Mouse (Mus musculus) testis, adult 10 weeks (tissue): ENCODE results near the gene Vat1. TPM values are rescaled to one million over a fixed set of nuclear protein-coding genes. Genes with fewer than 3 reads are reported as not detected.

Source experiments
- polyA plus RNA-seq: library from polyadenylated mRNA; stranded (reverse); fragments of 350-450 nt; fragmentation: Illumina TruSeq; extraction: RNeasy Lipid Tissue Mini Kit (QIAGEN cat#74804); gene quantifications from one replicate; pipeline ENCODE4 v1.2.3, GENCODE M21; 2014; ENCODE audit warnings: low read depth, low replicate concordance

Vat1 gene
- polyA plus RNA-seq: 2.6 TPM

GRCm38 (mm10) chr11:101465869-101466551 is at the start of gene Vat1:
TSS of gene Vat1 (minus strand) at chr11:101466230.

GRCm38 (mm10) chr11:101464211-101465100 is 1.6 kb downstream of the Vat1 start, which contains the start of gene Rnd2:
TSS of gene Rnd2 (plus strand) at chr11:101464999.

GRCm38 (mm10) chr11:101448274-101448746 is 17.7 kb downstream of the Vat1 start, which contains the start of gene Ifi35:
TSS of gene Ifi35 (plus strand) at chr11:101448407.

GRCm38 (mm10) chr11:101442127-101442693 is 23.8 kb downstream of the Vat1 start, which contains the start of gene Rpl27:
TSS of gene Rpl27 (plus strand) at chr11:101442298.

GRCm38 (mm10) chr11:101424925-101425813 is 40.9 kb downstream of the Vat1 start, which contains the start of the genes Rundc1 and Ptges3l:
TSS of gene Rundc1 (plus strand) at chr11:101425085.
TSS of gene Ptges3l (minus strand) at chr11:101425333.

GRCm38 (mm10) chr11:101424105-101424851 is 41.8 kb downstream of the Vat1 start, which contains the start of gene Gm27029:
TSS of gene Gm27029 (minus strand) at chr11:101424796.

GRCm38 (mm10) chr11:101417101-101417855 is 48.8 kb downstream of the Vat1 start, which contains the start of gene Aarsd1:
TSS of gene Aarsd1 (minus strand) at chr11:101417615.

Other genes starting within 250 kb of the Vat1 start
- gene Ezh1, start 239.8 kb downstream of the Vat1 start, polyA plus RNA-seq: 12.7 TPM
- gene Ramp2, start 220.2 kb downstream of the Vat1 start, polyA plus RNA-seq: 1.1 TPM
- gene Vps25, start 212.5 kb downstream of the Vat1 start, polyA plus RNA-seq: 28.3 TPM
- 1.5 TPM for gene Wnk4, start 205.7 kb downstream of the Vat1 start, polyA plus RNA-seq
- gene Cntd1, start 187.2 kb downstream of the Vat1 start, polyA plus RNA-seq: 172 TPM
- gene Coa3, start 187.1 kb downstream of the Vat1 start, polyA plus RNA-seq: 4.0 TPM
- 78.8 TPM for gene Becn1, start 163.9 kb downstream of the Vat1 start, polyA plus RNA-seq
- 427 TPM for gene Psme3, start 150.0 kb downstream of the Vat1 start, polyA plus RNA-seq
- gene Aoc2, start 141.2 kb downstream of the Vat1 start, polyA plus RNA-seq: 0.48 TPM
- 2.1 TPM for gene Aoc3, start 135.6 kb downstream of the Vat1 start, polyA plus RNA-seq
- gene G6pc, start 98.7 kb downstream of the Vat1 start, polyA plus RNA-seq: not detected
- 4.6 TPM for gene Aarsd1, start 48.6 kb downstream of the Vat1 start, polyA plus RNA-seq
- 0.41 TPM for gene Gm27029, start 41.4 kb downstream of the Vat1 start, polyA plus RNA-seq
- gene Rundc1, start 41.1 kb downstream of the Vat1 start, polyA plus RNA-seq: 1.9 TPM
- 14.0 TPM for gene Ptges3l, start 40.9 kb downstream of the Vat1 start, polyA plus RNA-seq
- 23.8 TPM for gene Rpl27, start 23.9 kb downstream of the Vat1 start, polyA plus RNA-seq
- 0.25 TPM for gene Ifi35, start 17.8 kb downstream of the Vat1 start, polyA plus RNA-seq
- gene Rnd2, start 1.2 kb downstream of the Vat1 start, polyA plus RNA-seq: 12.6 TPM
- 26.7 TPM for gene Brca1, start 85.7 kb upstream of the Vat1 start, polyA plus RNA-seq
- 301 TPM for gene Nbr1, start 85.9 kb upstream of the Vat1 start, polyA plus RNA-seq
- 3.9 TPM for gene Tmem106a, start 116.0 kb upstream of the Vat1 start, polyA plus RNA-seq
- 90.8 TPM for gene Gm11634, start 133.0 kb upstream of the Vat1 start, polyA plus RNA-seq
- not detected for gene Rdm1, start 161.0 kb upstream of the Vat1 start, polyA plus RNA-seq
- 4.0 TPM for gene Arl4d, start 199.3 kb upstream of the Vat1 start, polyA plus RNA-seq